Mouse (Mus musculus) kidney, embryonic 14.5 days (tissue): Measurements from ENCODE around the gene Thtpa. TPM values are rescaled to one million over a fixed set of nuclear protein-coding genes. Genes with fewer than 3 reads are reported as not detected.

ENCODE experiments used
- ATAC-seq: fragments of 200-750 bp; cut with Nextera tagmentation; 2 replicates; pipeline ENCODE4 v1.8.0; 2017; ENCODE audit warnings: moderate number of reproducible peaks, mild to moderate bottlenecking, moderate TSS enrichment, moderate library complexity; ENCODE audit not compliant: low FRiP score, low TSS enrichment
- H3K27ac ChIP-seq: fragments of 300-500 bp; sonication (generic); 2 replicates; pipeline ENCODE4 v1.5.1; 2014; ENCODE audit warnings: low read depth, mild to moderate bottlenecking, low read length, moderate library complexity, mixed read lengths
- H3K27me3 ChIP-seq: fragments of 300-500 bp; sonication (generic); 2 replicates; pipeline ENCODE4 v1.6.1; 2014; ENCODE audit warnings: mild to moderate bottlenecking, low read length; ENCODE audit not compliant: control insufficient read depth, insufficient read depth
- H3K36me3 ChIP-seq: fragments of 300-500 bp; sonication (generic); 2 replicates; pipeline ENCODE4 v1.6.1; 2014; ENCODE audit warnings: low read length, mixed read lengths; ENCODE audit not compliant: control insufficient read depth, insufficient read depth
- H3K4me1 ChIP-seq: fragments of 300-500 bp; sonication (generic); 2 replicates; pipeline ENCODE4 v1.6.1; 2014; ENCODE audit warnings: low read length, mixed read lengths; ENCODE audit not compliant: control insufficient read depth, insufficient read depth
- H3K4me2 ChIP-seq: fragments of 300-500 bp; sonication (generic); replicated peaks from 2 replicates; pipeline ENCODE4 v1.6.1; 2014; ENCODE audit warnings: low read depth, mild to moderate bottlenecking, low read length
- H3K4me3 ChIP-seq: fragments of 300-500 bp; sonication (generic); 2 replicates; pipeline ENCODE4 v1.5.1; 2014; ENCODE audit warnings: mild to moderate bottlenecking, low read length
- H3K9ac ChIP-seq: fragments of 300-500 bp; sonication (generic); 2 replicates; pipeline ENCODE4 v1.6.1; 2014; ENCODE audit warnings: low read depth, mild to moderate bottlenecking, low read length, moderate library complexity
- H3K9me3 ChIP-seq: fragments of 300-500 bp; sonication (generic); 2 replicates; pipeline ENCODE4 v1.6.1; 2016; ENCODE audit warnings: low read length; ENCODE audit not compliant: control insufficient read depth
- WGBS: fragments of 180-500 bp; shearing (Covaris S2); extraction: QIAGEN DNeasy Blood & Tissue Kit; methylation state at CpG from one replicate; pipeline ENCODE4 v1.1.7; 2014; 5-methylcytosine and 5-hydroxymethylcytosine counted together
- polyA plus RNA-seq: library from polyadenylated mRNA; unstranded; fragments of >200 nt; fragmentation: Nextera tagmentation; extraction: Ambion mirVana; gene quantifications from 2 replicates; pipeline ENCODE4 v1.2.1, GENCODE M21; 2014

Thtpa gene
- polyA plus RNA-seq: 14.5 and 21.8 TPM in 2 replicates

DNA sequence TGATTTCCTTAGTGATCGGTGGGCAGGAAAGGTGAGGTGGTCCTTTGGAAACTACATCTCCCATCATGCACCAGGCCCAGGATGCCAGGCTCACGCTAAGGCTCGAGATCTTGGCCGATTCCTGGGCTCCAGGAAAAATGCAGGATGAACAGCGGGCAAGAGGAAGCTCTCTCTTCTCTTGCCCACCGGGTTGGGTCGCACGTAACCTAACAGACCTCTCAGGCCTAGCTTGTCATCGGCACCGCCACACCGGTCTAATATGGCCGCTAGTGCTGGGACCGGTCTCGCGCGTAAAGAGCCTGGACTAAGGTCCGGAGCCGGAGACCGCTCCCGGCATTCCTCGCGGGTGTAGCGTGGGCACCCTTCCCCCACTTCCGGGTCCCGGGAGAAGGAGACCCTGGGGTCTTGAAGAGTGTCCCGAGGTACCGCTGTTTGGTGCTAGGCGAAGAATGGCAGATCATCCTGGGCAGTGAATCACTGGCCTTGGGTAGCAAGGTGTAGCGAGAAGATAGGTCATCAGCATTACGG, at the start of gene Thtpa:
Thtpa (plus strand) TSS at position 81 of the 528 bp plus-strand sequence.
- Histone ChIP-seq H3K4me2 (peak within 1 kb of the TSS; percentile 57), H3K4me1 (peaks cover 25% of the 10 kb centered on the region; the same call in 1 of the 2 replicates), H3K27ac (peak within 1 kb of the TSS; percentile 10; the same call in 1 of the 2 replicates), H3K4me3 (peak within 1 kb of the TSS; percentile 54), H3K36me3 (peaks cover 14% of the 10 kb centered on the region), H3K27me3 (no peaks in the 10 kb centered on the region), H3K9ac (peak within 1 kb of the TSS; percentile 57), H3K9me3 (no peaks in the 10 kb centered on the region)
- ATAC-seq: peak; percentile 72
- under 1% methylated on average over 30 of the region's 30 CpGs for WGBS

DNA sequence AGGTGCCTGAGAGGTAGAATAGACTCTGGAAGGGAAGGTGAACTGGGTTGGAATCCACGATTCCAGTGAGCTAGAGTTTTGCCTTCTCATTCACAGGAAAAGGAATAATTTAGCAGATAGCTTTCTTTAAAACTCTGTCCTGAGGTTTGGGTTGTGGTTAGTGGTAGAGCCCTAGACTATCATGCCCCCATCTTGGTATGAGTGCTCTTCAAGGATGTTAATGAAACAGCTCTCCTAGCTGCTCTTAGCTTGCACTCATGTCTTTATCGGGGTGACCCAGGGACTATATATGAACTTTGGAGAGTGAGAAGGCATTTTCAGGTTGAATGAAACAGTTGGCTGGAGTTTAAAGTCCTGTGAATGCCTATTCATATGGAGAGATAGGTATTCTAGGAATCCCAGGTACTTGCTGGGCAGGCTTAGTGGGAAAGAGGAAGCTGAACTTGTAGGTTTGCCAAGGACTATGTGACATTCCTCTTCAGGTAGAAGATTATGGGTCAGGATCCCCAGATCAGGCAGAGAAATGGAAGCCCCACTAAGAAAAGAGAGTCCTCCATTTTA, 46.5 kb upstream of the Thtpa start:
- no peak for ATAC-seq
- Histone ChIP-seq H3K9me3 (no peaks in the 10 kb centered on the region), H3K36me3 (no peaks in the 10 kb centered on the region), H3K4me3 (no peak overlapping the region), H3K4me1 (no peaks in the 10 kb centered on the region), H3K9ac (no peak overlapping the region), H3K27ac (no peak overlapping the region), H3K27me3 (no peaks in the 10 kb centered on the region), H3K4me2 (no peak overlapping the region)
- WGBS: 74% methylated on average over 2 of the region's 2 CpGs

DNA sequence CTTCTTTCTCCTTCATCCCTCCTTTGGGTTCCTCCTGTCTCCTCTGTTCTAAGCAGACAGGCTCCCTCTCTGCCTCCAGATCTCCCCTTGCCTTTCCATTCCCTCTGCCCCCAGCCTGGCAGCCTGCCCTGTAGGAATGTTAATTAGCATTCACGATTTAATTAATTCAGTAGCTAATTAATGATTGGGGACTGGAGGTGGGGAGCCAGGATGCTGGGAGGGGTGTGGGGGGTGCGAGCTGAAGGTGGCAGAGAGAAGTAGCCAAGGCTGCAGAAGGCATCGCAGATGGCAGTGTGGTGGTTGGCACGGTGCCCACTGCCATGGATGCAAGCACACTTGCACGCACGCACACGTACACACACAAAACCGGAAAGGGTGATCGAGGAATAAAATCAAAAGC, 42.1 kb upstream of the Thtpa start:
- no peaks in the 10 kb centered on the region for H3K27me3 ChIP-seq
- no peak for ATAC-seq
- H3K9ac ChIP-seq: no peak overlapping the region
- no peaks in the 10 kb centered on the region for H3K4me1 ChIP-seq
- H3K27ac ChIP-seq: no peak overlapping the region
- H3K36me3 ChIP-seq: no peaks in the 10 kb centered on the region
- no peaks in the 10 kb centered on the region for H3K9me3 ChIP-seq
- 89% methylated on average over 9 of the region's 9 CpGs for WGBS
- no peak overlapping the region for H3K4me3 ChIP-seq
- no peak overlapping the region for H3K4me2 ChIP-seq

DNA sequence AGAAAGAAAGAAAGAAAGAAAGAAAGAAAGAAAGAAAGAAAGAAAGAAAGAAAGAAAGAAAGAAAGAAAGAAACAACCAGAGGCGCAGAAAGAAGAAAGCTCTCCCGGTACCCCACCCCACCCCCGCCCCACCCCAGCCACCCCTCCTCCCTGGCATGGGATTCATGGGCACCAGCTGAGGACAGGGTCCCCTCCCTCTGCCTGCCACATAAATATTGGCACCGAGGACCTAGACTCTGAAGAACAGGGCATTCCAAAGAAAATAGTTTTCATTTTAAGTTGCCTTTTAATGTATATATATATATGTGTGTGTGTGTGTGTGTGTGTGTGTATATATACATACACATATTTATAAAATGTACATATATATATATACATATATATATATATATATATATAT, 41.5 kb upstream of the Thtpa start:
- ATAC-seq: no peak
- no peak overlapping the region for H3K4me3 ChIP-seq
- no peak overlapping the region for H3K27ac ChIP-seq
- no peaks in the 10 kb centered on the region for H3K4me1 ChIP-seq
- H3K36me3 ChIP-seq: no peaks in the 10 kb centered on the region
- no peaks in the 10 kb centered on the region for H3K9me3 ChIP-seq
- H3K9ac ChIP-seq: no peak overlapping the region
- H3K27me3 ChIP-seq: no peaks in the 10 kb centered on the region
- 87% methylated on average over 4 of the region's 4 CpGs for WGBS
- H3K4me2 ChIP-seq: no peak overlapping the region

DNA sequence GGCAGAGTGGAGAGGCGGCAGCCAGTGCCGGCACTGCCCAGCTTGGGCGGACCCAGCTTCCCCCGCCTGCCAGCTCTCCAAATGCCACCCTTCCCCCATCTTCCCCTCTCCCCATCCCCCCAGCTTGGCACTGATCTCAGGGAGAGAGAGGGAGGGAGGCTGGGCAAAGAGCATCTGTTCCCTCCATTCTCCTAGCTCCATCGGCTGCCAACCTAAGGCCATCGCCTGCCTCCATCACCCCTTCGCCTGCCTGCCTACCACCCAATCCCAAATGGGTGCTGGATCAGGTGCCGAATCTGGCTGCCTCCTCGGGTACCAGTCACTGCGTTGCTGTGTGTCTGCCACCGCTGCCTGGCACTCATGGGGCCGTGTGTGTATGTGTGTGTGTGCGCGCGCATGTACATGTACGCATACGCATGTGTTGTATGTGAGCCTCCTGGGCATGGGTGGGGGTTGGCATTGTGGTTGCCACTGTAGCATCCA, 40.8 kb upstream of the Thtpa start:
- 89% methylated on average over 17 of the region's 17 CpGs for WGBS

DNA sequence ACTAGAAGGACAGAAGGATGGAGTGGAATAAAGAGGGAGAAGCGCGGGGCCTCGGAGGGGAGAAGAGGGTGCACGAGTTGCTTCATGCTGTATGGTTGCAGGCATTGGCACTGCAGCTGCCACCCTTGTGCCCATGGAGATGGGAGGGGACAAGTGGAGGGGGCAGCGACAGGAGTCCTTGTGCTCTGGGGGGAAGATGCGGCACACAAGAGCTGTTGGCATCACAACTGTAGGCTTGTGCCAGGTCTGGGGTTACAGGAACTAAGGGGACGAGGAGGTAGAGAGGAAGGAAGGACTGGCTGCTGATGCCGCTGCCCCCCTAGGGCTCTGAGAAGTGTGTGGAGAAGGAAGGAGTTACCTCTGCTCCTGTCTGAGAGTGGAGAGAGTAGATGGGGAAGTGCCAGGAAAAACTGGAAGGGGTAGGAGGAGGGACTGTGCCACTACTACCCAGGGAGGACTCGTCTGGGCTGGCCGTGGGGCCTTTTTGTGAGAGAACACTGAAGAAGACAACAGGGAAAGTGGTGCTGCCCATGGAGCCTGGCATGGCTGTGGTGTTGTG, 40.3 kb upstream of the Thtpa start:
- WGBS: 84% methylated on average over 10 of the region's 10 CpGs
- Histone ChIP-seq H3K9ac (no peak overlapping the region), H3K4me2 (no peak overlapping the region), H3K36me3 (no peaks in the 10 kb centered on the region), H3K9me3 (no peaks in the 10 kb centered on the region), H3K4me1 (no peaks in the 10 kb centered on the region), H3K4me3 (no peak overlapping the region), H3K27me3 (no peaks in the 10 kb centered on the region), H3K27ac (no peak overlapping the region)
- ATAC-seq: no peak

More for the DNA sequence above, 40.8 kb upstream of the Thtpa start:
- no peaks in the 10 kb centered on the region for H3K4me1 ChIP-seq
- H3K9ac ChIP-seq: no peak overlapping the region
- no peaks in the 10 kb centered on the region for H3K27me3 ChIP-seq
- no peak overlapping the region for H3K27ac ChIP-seq
- H3K4me2 ChIP-seq: no peak overlapping the region
- H3K9me3 ChIP-seq: no peaks in the 10 kb centered on the region
- no peaks in the 10 kb centered on the region for H3K36me3 ChIP-seq
- no peak for ATAC-seq
- H3K4me3 ChIP-seq: no peak overlapping the region

DNA sequence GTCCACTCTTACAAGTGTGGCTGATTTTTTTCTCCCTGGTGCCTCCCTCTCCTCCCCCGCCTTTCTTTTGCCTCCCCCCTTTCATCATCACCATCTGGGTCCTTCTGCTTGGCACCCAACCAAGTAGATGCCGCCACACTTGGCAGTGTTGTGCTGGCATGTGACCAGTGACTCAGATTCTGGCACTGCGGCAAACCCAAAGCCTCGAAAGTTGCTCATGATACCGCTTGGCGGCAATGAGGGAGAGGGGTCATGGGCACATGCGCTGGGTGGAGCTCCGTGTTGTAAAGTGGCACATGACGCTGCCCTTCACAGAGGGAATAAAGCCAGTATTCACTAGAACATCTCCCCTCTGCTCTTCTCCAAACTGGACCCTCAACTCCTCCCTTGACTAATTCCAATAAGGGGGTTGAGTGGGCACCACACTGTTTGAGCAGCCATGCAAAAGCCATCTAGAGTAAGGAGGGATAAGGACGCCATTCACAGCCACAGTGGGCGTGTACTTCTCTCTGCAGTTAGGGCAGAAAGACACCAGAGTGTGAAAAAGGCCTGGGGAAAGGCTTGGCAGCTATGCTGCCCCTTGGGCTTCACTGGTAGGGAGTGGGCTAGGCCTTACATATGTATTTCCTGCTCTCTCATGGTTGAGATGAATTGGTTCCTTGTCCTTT, 39.3 kb upstream of the Thtpa start:
- H3K4me2 ChIP-seq: no peak overlapping the region
- no peaks in the 10 kb centered on the region for H3K9me3 ChIP-seq
- WGBS: 76% methylated on average over 11 of the region's 11 CpGs
- no peaks in the 10 kb centered on the region for H3K36me3 ChIP-seq
- no peaks in the 10 kb centered on the region for H3K27me3 ChIP-seq
- H3K4me1 ChIP-seq: no peaks in the 10 kb centered on the region
- no peak overlapping the region for H3K4me3 ChIP-seq
- H3K9ac ChIP-seq: no peak overlapping the region
- no peak overlapping the region for H3K27ac ChIP-seq
- no peak for ATAC-seq

DNA sequence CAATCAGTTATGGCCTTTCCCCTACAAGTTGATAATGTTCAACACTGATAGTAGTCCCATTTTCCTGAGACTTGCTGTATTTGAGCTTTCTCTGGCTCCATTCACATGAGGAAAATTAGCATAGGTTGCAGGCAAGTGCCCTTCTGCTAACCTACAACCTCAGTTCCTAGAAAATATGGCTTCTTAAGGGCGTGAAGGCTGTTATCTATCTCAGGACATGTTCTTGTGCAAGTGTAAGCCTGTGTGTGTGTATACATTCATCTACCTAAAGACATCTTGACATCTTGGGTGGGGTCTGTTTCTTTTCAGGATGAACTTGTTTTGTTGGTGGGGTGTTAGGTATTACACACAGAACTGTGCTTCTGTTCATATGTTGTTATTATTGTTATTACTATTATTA, 35.6 kb upstream of the Thtpa start:
- Histone ChIP-seq H3K36me3 (peaks cover 4% of the 10 kb centered on the region; the same call in 1 of the 2 replicates), H3K9ac (no peak overlapping the region), H3K4me2 (no peak overlapping the region), H3K4me3 (no peak overlapping the region), H3K27ac (no peak overlapping the region), H3K9me3 (no peaks in the 10 kb centered on the region), H3K27me3 (no peaks in the 10 kb centered on the region), H3K4me1 (peaks cover 16% of the 10 kb centered on the region; the same call in 1 of the 2 replicates)
- ATAC-seq: no peak
- WGBS: 85% methylated on average over 1 of the region's 1 CpGs

DNA sequence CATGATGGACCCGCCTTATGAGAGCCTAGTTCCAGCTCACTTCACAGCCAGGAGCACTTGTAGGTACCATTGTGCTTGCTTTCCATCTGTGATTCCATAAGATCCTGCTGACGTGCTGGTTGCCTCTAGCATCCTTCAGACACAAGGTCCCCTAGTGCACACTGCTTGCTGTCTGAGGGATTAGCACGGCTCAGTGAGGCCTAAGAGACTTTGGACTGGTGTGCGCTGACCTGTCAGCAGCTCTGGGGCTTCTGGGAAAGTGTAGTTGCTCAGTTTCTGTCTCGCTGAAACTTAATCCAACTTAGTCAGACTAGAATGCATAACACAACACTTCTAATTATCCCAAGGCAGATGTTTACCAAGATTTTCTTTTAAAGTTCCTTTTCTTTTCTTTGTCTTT, 34.7 kb upstream of the Thtpa start:
- H3K36me3 ChIP-seq: peaks cover 4% of the 10 kb centered on the region; the same call in 1 of the 2 replicates
- no peak overlapping the region for H3K9ac ChIP-seq
- H3K9me3 ChIP-seq: no peaks in the 10 kb centered on the region
- WGBS: 62% methylated on average over 5 of the region's 5 CpGs
- H3K4me1 ChIP-seq: peaks cover 16% of the 10 kb centered on the region; the same call in 1 of the 2 replicates
- no peak overlapping the region for H3K27ac ChIP-seq
- H3K4me3 ChIP-seq: no peak overlapping the region
- H3K4me2 ChIP-seq: no peak overlapping the region
- H3K27me3 ChIP-seq: no peaks in the 10 kb centered on the region
- no peak for ATAC-seq
